Mouse (Mus musculus): Measurements from ENCODE around the gene Heatr5a.
A peak's percentile ranks its signal among the peaks of the same experiment; 100 is the strongest.

- TF ChIP-seq POLR2A (IDR thresholded peaks at IDR 0.05; ENCODE audit: low read depth, low read length), result no peak
- peak; percentile 49; the same call in 1 of the 2 replicates for TF ChIP-seq CTCF (conservative IDR thresholded peaks at IDR 0.05; ENCODE audit: insufficient read depth, insufficient read length, low read depth, low read length)
These were observed 23.6 kb downstream of the Heatr5a start for GRCm38 (mm10) chr12:51947498-51947945.

Measured in kidney, adult 2 months (tissue).